Mouse (Mus musculus): ENCODE data around the gene Gm43720. TPM values are rescaled to one million over a fixed set of nuclear protein-coding genes. Genes with fewer than 3 reads are reported as not detected.

The Gm43720 gene
- 0.22 and 0.23 TPM in 2 replicates for polyA plus RNA-seq (2014; fragmentation: Nextera tagmentation; extraction: Ambion mirVana)

GRCm38 (mm10) chr5:138279585-138280424 lies at the start of gene Gm43720, which contains the start of the genes Gpc2 and Stag3:
Gm43720 (minus strand) TSS chr5:138279958.
Gpc2 (minus strand) TSS chr5:138280005.
Stag3 (plus strand) TSS chr5:138280240.
- under 1% methylated on average over 56 of the region's 56 CpGs for WGBS
- Histone ChIP-seq H3K27me3 (ENCODE audit: control insufficient read depth, insufficient read depth, low read length) (no peaks in the 10 kb centered on the region), H3K4me1 (ENCODE audit: control insufficient read depth, insufficient read depth, low read length) (peaks cover 18% of the 10 kb centered on the region), H3K36me3 (ENCODE audit: control insufficient read depth, insufficient read depth, low read length) (0 out of 2 replicates have a peak, but pooled peaks cover 3% of the 10 kb centered on the region), H3K9me3 (ENCODE audit: control insufficient read depth, low read depth, low read length) (peaks cover 5% of the 10 kb centered on the region; the same call in 1 of the 2 replicates), H3K4me2 (replicated peaks; ENCODE audit: low read depth, low read length) (peak within 1 kb of the TSS; percentile 45), H3K9ac (replicated peaks; ENCODE audit: low read depth, low read length) (peak within 1 kb of the TSS; percentile 61), H3K27ac (ENCODE audit: low read length) (0 out of 2 replicates have a peak within 1 kb of the TSS, but pooled peaks have one; percentile 33), H3K4me3 (ENCODE audit: low read depth, low read length) (peak within 1 kb of the TSS; percentile 67)
- ATAC-seq (ENCODE audit: insufficient number of reproducible peaks, insufficient read depth, low FRiP score, low read depth), result peak; percentile 99

- WGBS, result 88% methylated on average over 3 of the region's 3 CpGs
- no peak for ATAC-seq (ENCODE audit: insufficient number of reproducible peaks, insufficient read depth, low FRiP score, low read depth)
These were observed 33.0 kb upstream of the Gm43720 start for GRCm38 (mm10) chr5:138312795-138313194.

GRCm38 (mm10) chr5:138299613-138300012 lies 19.9 kb upstream of the Gm43720 start:
- Histone ChIP-seq H3K27me3 (ENCODE audit: control insufficient read depth, insufficient read depth, low read length) (no peaks in the 10 kb centered on the region), H3K4me3 (ENCODE audit: low read depth, low read length) (no peak overlapping the region), H3K36me3 (ENCODE audit: control insufficient read depth, insufficient read depth, low read length) (no peaks in the 10 kb centered on the region), H3K4me2 (replicated peaks; ENCODE audit: low read depth, low read length) (no peak overlapping the region), H3K4me1 (ENCODE audit: control insufficient read depth, insufficient read depth, low read length) (no peaks in the 10 kb centered on the region), H3K27ac (ENCODE audit: low read length) (no peak overlapping the region), H3K9me3 (ENCODE audit: control insufficient read depth, low read depth, low read length) (no peaks in the 10 kb centered on the region), H3K9ac (replicated peaks; ENCODE audit: low read depth, low read length) (no peak overlapping the region)
- ATAC-seq (ENCODE audit: insufficient number of reproducible peaks, insufficient read depth, low FRiP score, low read depth), result no peak
- 77% methylated on average over 2 of the region's 2 CpGs for WGBS

More at GRCm38 (mm10) chr5:138312795-138313194, 33.0 kb upstream of the Gm43720 start:
- H3K9ac ChIP-seq (replicated peaks; ENCODE audit: low read depth, low read length), result no peak overlapping the region
- H3K27ac ChIP-seq (ENCODE audit: low read length), result no peak overlapping the region
- no peaks in the 10 kb centered on the region for H3K4me1 ChIP-seq (ENCODE audit: control insufficient read depth, insufficient read depth, low read length)
- no peak overlapping the region for H3K4me2 ChIP-seq (replicated peaks; ENCODE audit: low read depth, low read length)
- H3K36me3 ChIP-seq (ENCODE audit: control insufficient read depth, insufficient read depth, low read length), result no peaks in the 10 kb centered on the region
- H3K27me3 ChIP-seq (ENCODE audit: control insufficient read depth, insufficient read depth, low read length), result no peaks in the 10 kb centered on the region
- no peaks in the 10 kb centered on the region for H3K9me3 ChIP-seq (ENCODE audit: control insufficient read depth, low read depth, low read length)
- no peak overlapping the region for H3K4me3 ChIP-seq (ENCODE audit: low read depth, low read length)

- Histone ChIP-seq H3K27me3 (ENCODE audit: control insufficient read depth, insufficient read depth, low read length) (no peaks in the 10 kb centered on the region), H3K9me3 (ENCODE audit: control insufficient read depth, low read depth, low read length) (no peaks in the 10 kb centered on the region), H3K36me3 (ENCODE audit: control insufficient read depth, insufficient read depth, low read length) (no peaks in the 10 kb centered on the region), H3K4me1 (ENCODE audit: control insufficient read depth, insufficient read depth, low read length) (no peaks in the 10 kb centered on the region), H3K4me3 (ENCODE audit: low read depth, low read length) (no peak overlapping the region), H3K4me2 (replicated peaks; ENCODE audit: low read depth, low read length) (no peak overlapping the region), H3K27ac (ENCODE audit: low read length) (no peak overlapping the region), H3K9ac (replicated peaks; ENCODE audit: low read depth, low read length) (no peak overlapping the region)
- ATAC-seq (ENCODE audit: insufficient number of reproducible peaks, insufficient read depth, low FRiP score, low read depth), result no peak
These were observed 14.4 kb upstream of the Gm43720 start for GRCm38 (mm10) chr5:138294158-138294557.

- Histone ChIP-seq H3K36me3 (ENCODE audit: control insufficient read depth, insufficient read depth, low read length) (no peaks in the 10 kb centered on the region), H3K27ac (ENCODE audit: low read length) (no peak overlapping the region), H3K4me1 (ENCODE audit: control insufficient read depth, insufficient read depth, low read length) (no peaks in the 10 kb centered on the region), H3K4me3 (ENCODE audit: low read depth, low read length) (no peak overlapping the region), H3K4me2 (replicated peaks; ENCODE audit: low read depth, low read length) (no peak overlapping the region), H3K9ac (replicated peaks; ENCODE audit: low read depth, low read length) (no peak overlapping the region), H3K27me3 (ENCODE audit: control insufficient read depth, insufficient read depth, low read length) (no peaks in the 10 kb centered on the region), H3K9me3 (ENCODE audit: control insufficient read depth, low read depth, low read length) (no peaks in the 10 kb centered on the region)
- WGBS, result 76% methylated on average over 1 of the region's 1 CpGs
- ATAC-seq (ENCODE audit: insufficient number of reproducible peaks, insufficient read depth, low FRiP score, low read depth), result no peak
These were observed 11.9 kb upstream of the Gm43720 start for GRCm38 (mm10) chr5:138291638-138292037.

- no peak for ATAC-seq (ENCODE audit: insufficient number of reproducible peaks, insufficient read depth, low FRiP score, low read depth)
- H3K36me3 ChIP-seq (ENCODE audit: control insufficient read depth, insufficient read depth, low read length), result no peaks in the 10 kb centered on the region
- H3K4me2 ChIP-seq (replicated peaks; ENCODE audit: low read depth, low read length), result no peak overlapping the region
- no peaks in the 10 kb centered on the region for H3K4me1 ChIP-seq (ENCODE audit: control insufficient read depth, insufficient read depth, low read length)
- no peak overlapping the region for H3K4me3 ChIP-seq (ENCODE audit: low read depth, low read length)
- no peak overlapping the region for H3K27ac ChIP-seq (ENCODE audit: low read length)
- no peak overlapping the region for H3K9ac ChIP-seq (replicated peaks; ENCODE audit: low read depth, low read length)
- H3K27me3 ChIP-seq (ENCODE audit: control insufficient read depth, insufficient read depth, low read length), result no peaks in the 10 kb centered on the region
- H3K9me3 ChIP-seq (ENCODE audit: control insufficient read depth, low read depth, low read length), result no peaks in the 10 kb centered on the region
- 75% methylated on average over 3 of the region's 3 CpGs for WGBS
These were observed 8.1 kb upstream of the Gm43720 start for GRCm38 (mm10) chr5:138287861-138288260.

- H3K4me2 ChIP-seq (replicated peaks; ENCODE audit: low read depth, low read length), result no peak overlapping the region
- no peak overlapping the region for H3K4me3 ChIP-seq (ENCODE audit: low read depth, low read length)
- H3K27ac ChIP-seq (ENCODE audit: low read length), result no peak overlapping the region
- no peaks in the 10 kb centered on the region for H3K27me3 ChIP-seq (ENCODE audit: control insufficient read depth, insufficient read depth, low read length)
- H3K9me3 ChIP-seq (ENCODE audit: control insufficient read depth, low read depth, low read length), result peaks cover 5% of the 10 kb centered on the region; the same call in 1 of the 2 replicates
- no peak for ATAC-seq (ENCODE audit: insufficient number of reproducible peaks, insufficient read depth, low FRiP score, low read depth)
- no peak overlapping the region for H3K9ac ChIP-seq (replicated peaks; ENCODE audit: low read depth, low read length)
- H3K4me1 ChIP-seq (ENCODE audit: control insufficient read depth, insufficient read depth, low read length), result 0 out of 2 replicates have a peak, but pooled peaks cover 6% of the 10 kb centered on the region
- no peaks in the 10 kb centered on the region for H3K36me3 ChIP-seq (ENCODE audit: control insufficient read depth, insufficient read depth, low read length)
- WGBS, result 49% methylated on average over 1 of the region's 1 CpGs
These were observed 3.8 kb upstream of the Gm43720 start for GRCm38 (mm10) chr5:138283540-138283939.

GRCm38 (mm10) chr5:138281798-138282197 lies 2.0 kb upstream of the Gm43720 start:
- H3K9ac ChIP-seq (replicated peaks; ENCODE audit: low read depth, low read length), result no peak overlapping the region
- H3K4me1 ChIP-seq (ENCODE audit: control insufficient read depth, insufficient read depth, low read length), result 0 out of 2 replicates have a peak, but pooled peaks cover 9% of the 10 kb centered on the region
- 81% methylated on average over 2 of the region's 2 CpGs for WGBS
- no peak overlapping the region for H3K27ac ChIP-seq (ENCODE audit: low read length)
- H3K4me2 ChIP-seq (replicated peaks; ENCODE audit: low read depth, low read length), result no peak overlapping the region
- H3K4me3 ChIP-seq (ENCODE audit: low read depth, low read length), result no peak overlapping the region
- H3K36me3 ChIP-seq (ENCODE audit: control insufficient read depth, insufficient read depth, low read length), result no peaks in the 10 kb centered on the region
- peaks cover 5% of the 10 kb centered on the region; the same call in 1 of the 2 replicates for H3K9me3 ChIP-seq (ENCODE audit: control insufficient read depth, low read depth, low read length)
- H3K27me3 ChIP-seq (ENCODE audit: control insufficient read depth, insufficient read depth, low read length), result no peaks in the 10 kb centered on the region
- ATAC-seq (ENCODE audit: insufficient number of reproducible peaks, insufficient read depth, low FRiP score, low read depth), result no peak
